Comparison of ENCODE assay signal across 8 mouse cellular contexts in genomic region chr11:49652401-49653078, GRCm38 (mm10). TPM values are rescaled to one million over a fixed set of nuclear protein-coding genes. Genes with fewer than 3 reads are reported as not detected.
DNase-seq lines count a peak whose midpoint lies in the region; ATAC-seq and TF ChIP-seq lines count a peak whose summit lies in the region.

No protein-coding gene starts in this region.

- ATAC-seq in heart, embryonic 14.5 days (ENCODE audit: insufficient number of reproducible peaks, insufficient read depth, low FRiP score, low read depth) = no peak
- no peak for ATAC-seq in kidney, postnatal 0 days (replicated peaks; ENCODE audit: low FRiP score, low read depth)
- ATAC-seq in liver, embryonic 11.5 days (replicated peaks; ENCODE audit: low FRiP score) = peak; percentile 59
- peak; percentile 38; the same call in 1 of the 2 replicates for ATAC-seq in stomach, embryonic 14.5 days (ENCODE audit: insufficient number of reproducible peaks, insufficient read depth, low FRiP score, low read depth)

- peak overlapping the region; percentile 45; the same call in 1 of the 2 replicates for H3K9ac ChIP-seq in heart, embryonic 14.5 days (ENCODE audit: low read length)
- no peak overlapping the region for H3K9ac ChIP-seq in kidney, postnatal 0 days (ENCODE audit: low read depth, low read length)
- 0 out of 2 replicates have a peak overlapping the region, but pooled peaks have one; percentile 46 for H3K9ac ChIP-seq in liver, embryonic 11.5 days (ENCODE audit: low read depth, low read length)
- H3K9ac ChIP-seq in stomach, embryonic 14.5 days (replicated peaks; ENCODE audit: low read depth, low read length) = no peak overlapping the region

- no peaks in the 10 kb centered on the region for H3K36me3 ChIP-seq in forebrain, embryonic 10.5 days (replicated peaks)
- no peaks in the 10 kb centered on the region for H3K36me3 ChIP-seq in heart, embryonic 14.5 days (ENCODE audit: control insufficient read depth, insufficient read depth, low read length)
- no peaks in the 10 kb centered on the region for H3K36me3 ChIP-seq in kidney, postnatal 0 days (ENCODE audit: insufficient read depth, low read length)
- H3K36me3 ChIP-seq in liver, embryonic 11.5 days (ENCODE audit: control insufficient read depth, insufficient read depth, low read length) = no peaks in the 10 kb centered on the region
- no peaks in the 10 kb centered on the region for H3K36me3 ChIP-seq in stomach, embryonic 14.5 days (ENCODE audit: control insufficient read depth, insufficient read depth, low read length)

- peak overlapping the region; percentile 26; the same call in 1 of the 2 replicates for H3K4me3 ChIP-seq in forebrain, embryonic 10.5 days
- H3K4me3 ChIP-seq in heart, embryonic 14.5 days (ENCODE audit: control insufficient read depth in 1 of 2, insufficient read depth in 1 of 2, low read depth in 1 of 2, low read length in 2 of 2) = 0 out of 4 replicates have a peak overlapping the region, but pooled peaks of 1 of the 2 experiments have one; percentile 8
- no peak overlapping the region for H3K4me3 ChIP-seq in kidney, postnatal 0 days (replicated peaks; ENCODE audit: low read depth, low read length)
- H3K4me3 ChIP-seq in liver, embryonic 11.5 days (ENCODE audit: low read depth, low read length) = 0 out of 2 replicates have a peak overlapping the region, but pooled peaks have one; percentile 5
- H3K4me3 ChIP-seq in stomach, embryonic 14.5 days (ENCODE audit: low read depth, low read length) = no peak overlapping the region

- H3K9me3 ChIP-seq in forebrain, embryonic 10.5 days = no peaks in the 10 kb centered on the region
- no peaks in the 10 kb centered on the region for H3K9me3 ChIP-seq in heart, embryonic 14.5 days (ENCODE audit: control insufficient read depth, low read length)
- no peaks in the 10 kb centered on the region for H3K9me3 ChIP-seq in kidney, postnatal 0 days (replicated peaks; ENCODE audit: low read length)
- no peaks in the 10 kb centered on the region for H3K9me3 ChIP-seq in liver, embryonic 11.5 days (ENCODE audit: control insufficient read depth, low read length)
- no peaks in the 10 kb centered on the region for H3K9me3 ChIP-seq in stomach, embryonic 14.5 days (ENCODE audit: control insufficient read depth, low read depth, low read length)

- peaks cover 18% of the 10 kb centered on the region for H3K4me1 ChIP-seq in forebrain, embryonic 10.5 days
- peaks cover 15 to 20% of the 10 kb centered on the region in 2 experiments for H3K4me1 ChIP-seq in heart, embryonic 14.5 days (ENCODE audit: control insufficient read depth in 2 of 2, insufficient read depth in 2 of 2, low read length in 2 of 2)
- H3K4me1 ChIP-seq in kidney, postnatal 0 days (replicated peaks; ENCODE audit: insufficient read depth, low read length) = peaks cover 11% of the 10 kb centered on the region
- H3K4me1 ChIP-seq in liver, embryonic 11.5 days (replicated peaks; ENCODE audit: control insufficient read depth, insufficient read depth, low read length) = peaks cover 30% of the 10 kb centered on the region
- H3K4me1 ChIP-seq in stomach, embryonic 14.5 days (ENCODE audit: control insufficient read depth, insufficient read depth, low read length) = peaks cover 2% of the 10 kb centered on the region; the same call in 1 of the 2 replicates

- no peaks in the 10 kb centered on the region for H3K27me3 ChIP-seq in forebrain, embryonic 10.5 days (ENCODE audit: poor library complexity, severe bottlenecking)
- H3K27me3 ChIP-seq in heart, embryonic 14.5 days (ENCODE audit: control insufficient read depth, insufficient read depth, low read length) = no peaks in the 10 kb centered on the region
- H3K27me3 ChIP-seq in kidney, postnatal 0 days (ENCODE audit: insufficient read depth, low read length) = no peaks in the 10 kb centered on the region
- H3K27me3 ChIP-seq in liver, embryonic 11.5 days (replicated peaks; ENCODE audit: control insufficient read depth, insufficient read depth, low read length) = no peaks in the 10 kb centered on the region
- H3K27me3 ChIP-seq in stomach, embryonic 14.5 days (ENCODE audit: control insufficient read depth, insufficient read depth, low read length) = no peaks in the 10 kb centered on the region

- TF ChIP-seq CTCF in kidney, postnatal 0 days (IDR thresholded peaks at IDR 0.05; ENCODE audit: low read depth) = peak; percentile 76

- H3K4me2 ChIP-seq in heart, embryonic 14.5 days (ENCODE audit: low read length) = peak overlapping the region; percentile 57
- peak overlapping the region; percentile 46 for H3K4me2 ChIP-seq in kidney, postnatal 0 days (ENCODE audit: low read length)
- H3K4me2 ChIP-seq in liver, embryonic 11.5 days = peak overlapping the region; percentile 61
- H3K4me2 ChIP-seq in stomach, embryonic 14.5 days (replicated peaks; ENCODE audit: low read depth, low read length) = peak overlapping the region; percentile 21

- DNase-seq in CD8-positive naive resting alpha-beta T cell, adult 2 months (ENCODE audit: low read depth in 2 of 2, low spot score in 2 of 2) = peak; percentile 60 to 72
- DNase-seq in c-Kit-positive CD71-negative TER-119-negative erythroid progenitor cells, embryonic 14.5 days (ENCODE audit: low read depth) = peak; percentile 80
- peak; percentile 84 for DNase-seq in forebrain, embryonic 10.5 days (ENCODE audit: extremely low spot score, low spot score)
- DNase-seq in kidney, postnatal 0 days (ENCODE audit: low spot score) = peak; percentile 86
- DNase-seq in liver, embryonic 11.5 days (ENCODE audit: low spot score) = peak; percentile 88
- DNase-seq in natural killer cell, adult 2 months (ENCODE audit: low spot score in 2 of 2) = peak; percentile 50 to 69

- WGBS in forebrain, embryonic 10.5 days = 29% methylated on average over 19 of the region's 19 CpGs
- WGBS in heart, embryonic 14.5 days = 21% methylated on average over 19 of the region's 19 CpGs
- 22% methylated on average over 19 of the region's 19 CpGs for whole genome bisulfite sequencing in kidney, postnatal 0 days
- 23% methylated on average over 19 of the region's 19 CpGs for WGBS in liver, embryonic 11.5 days
- WGBS in stomach, embryonic 14.5 days = 22% methylated on average over 19 of the region's 19 CpGs

- 0 out of 2 replicates have a peak overlapping the region, but pooled peaks have one; percentile 30 for H3K27ac ChIP-seq in forebrain, embryonic 10.5 days
- no peak overlapping the region for H3K27ac ChIP-seq in heart, embryonic 14.5 days (replicated peaks in 1 of 2; ENCODE audit: control insufficient read depth in 1 of 2, insufficient read depth in 1 of 2, low read depth in 2 of 2, low read length in 2 of 2)
- H3K27ac ChIP-seq in kidney, postnatal 0 days = no peak overlapping the region
- H3K27ac ChIP-seq in liver, embryonic 11.5 days (ENCODE audit: low read depth, low read length) = peak overlapping the region; percentile 86
- no peak overlapping the region for H3K27ac ChIP-seq in stomach, embryonic 14.5 days (ENCODE audit: low read length)

RNA-seq across cellular contexts. Expression of gene Scgb3a1, which starts 10.9 kb away (rescaled TPM):
- not detected in 2 replicates for polyA plus RNA-seq in forebrain, embryonic 10.5 days (2016; fragmentation: Nextera tagmentation; extraction: Ambion mirVana)
- 0.78 and 1.1 TPM in 2 replicates for polyA plus RNA-seq in heart, embryonic 14.5 days (2014; fragmentation: Nextera tagmentation; extraction: Ambion mirVana)
- polyA plus RNA-seq in kidney, postnatal 0 days (2015; fragmentation: Nextera tagmentation; extraction: Ambion mirVana) = not detected in 2 replicates
- polyA plus RNA-seq in liver, embryonic 11.5 days (2014; fragmentation: Nextera tagmentation; extraction: Ambion mirVana) = not detected in 2 replicates
- polyA plus RNA-seq in stomach, embryonic 14.5 days (2014; fragmentation: Nextera tagmentation; extraction: Ambion mirVana) = not detected in 2 replicates

RNA-seq across cellular contexts. Expression of gene Flt4, which starts 43.5 kb away (rescaled TPM):
- 4.8 and 5.0 TPM in 2 replicates for polyA plus RNA-seq in forebrain, embryonic 10.5 days (2016; fragmentation: Nextera tagmentation; extraction: Ambion mirVana)
- polyA plus RNA-seq in heart, embryonic 14.5 days (2014; fragmentation: Nextera tagmentation; extraction: Ambion mirVana) = 9.3 and 10.0 TPM in 2 replicates
- polyA plus RNA-seq in kidney, postnatal 0 days (2015; fragmentation: Nextera tagmentation; extraction: Ambion mirVana) = 5.3 and 5.6 TPM in 2 replicates
- polyA plus RNA-seq in liver, embryonic 11.5 days (2014; fragmentation: Nextera tagmentation; extraction: Ambion mirVana) = 9.2 and 9.9 TPM in 2 replicates
- polyA plus RNA-seq in stomach, embryonic 14.5 days (2014; fragmentation: Nextera tagmentation; extraction: Ambion mirVana) = 7.4 and 8.6 TPM in 2 replicates

RNA-seq across cellular contexts. Expression of gene Cnot6, which starts 60.0 kb away (rescaled TPM):
- polyA plus RNA-seq in forebrain, embryonic 10.5 days (2016; fragmentation: Nextera tagmentation; extraction: Ambion mirVana) = 60.1 and 63.1 TPM in 2 replicates
- polyA plus RNA-seq in heart, embryonic 14.5 days (2014; fragmentation: Nextera tagmentation; extraction: Ambion mirVana) = 38.7 and 42.4 TPM in 2 replicates
- polyA plus RNA-seq in kidney, postnatal 0 days (2015; fragmentation: Nextera tagmentation; extraction: Ambion mirVana) = 54.4 and 55.0 TPM in 2 replicates
- polyA plus RNA-seq in liver, embryonic 11.5 days (2014; fragmentation: Nextera tagmentation; extraction: Ambion mirVana) = 34.8 and 35.9 TPM in 2 replicates
- 59.8 and 62.6 TPM in 2 replicates for polyA plus RNA-seq in stomach, embryonic 14.5 days (2014; fragmentation: Nextera tagmentation; extraction: Ambion mirVana)

Comparison
In these comparisons a context has a peak if more than half of its experiments do, and no peak if none do; other contexts are left out.
1. H3K27ac ChIP-seq: peak in forebrain, embryonic 10.5 days (single experiment) and liver, embryonic 11.5 days (single experiment); none in heart, embryonic 14.5 days (0 of 2), kidney, postnatal 0 days (single experiment) and stomach, embryonic 14.5 days (single experiment).
2. H3K4me3 ChIP-seq: peak in forebrain, embryonic 10.5 days (single experiment) and liver, embryonic 11.5 days (single experiment); none in kidney, postnatal 0 days (single experiment) and stomach, embryonic 14.5 days (single experiment).
3. ATAC-seq: peak in liver, embryonic 11.5 days (single experiment) and stomach, embryonic 14.5 days (single experiment); none in heart, embryonic 14.5 days (single experiment) and kidney, postnatal 0 days (single experiment).
4. H3K9ac ChIP-seq: peak in heart, embryonic 14.5 days (single experiment) and liver, embryonic 11.5 days (single experiment); none in kidney, postnatal 0 days (single experiment) and stomach, embryonic 14.5 days (single experiment).
5. Peak in every context shown above with its lines, with median percentiles within 50 percentile points of each other: DNase-seq and H3K4me2 ChIP-seq.